Mouse (Mus musculus): ENCODE data around the gene Atxn2l.

GRCm38 (mm10) chr7:126467834-126468627 is 35.2 kb downstream of the Atxn2l start:
- TF ChIP-seq EP300 (optimal IDR thresholded peaks at IDR 0.05): no peak
- TF ChIP-seq CTCF (IDR thresholded peaks at IDR 0.05; ENCODE audit: low read depth): no peak
